Mouse (Mus musculus) kidney, postnatal 0 days (tissue): ENCODE results near the gene Soga3. TPM values are rescaled to one million over a fixed set of nuclear protein-coding genes. Genes with fewer than 3 reads are reported as not detected.

Experiments
- ATAC-seq: fragments of 200-750 bp; cut with Nextera tagmentation; replicated peaks from 2 replicates; pipeline ENCODE4 v1.8.0; 2017; ENCODE audit warnings: low read depth, moderate number of reproducible peaks, moderate TSS enrichment, moderate library complexity; ENCODE audit not compliant: low FRiP score
- DNase-seq: peaks from one replicate; pipeline ENCODE4 v3.0.0-alpha.2; 2016; ENCODE audit warnings: low spot score
- H3K27ac ChIP-seq: fragments of 300-500 bp; sonication (generic); 2 replicates; pipeline ENCODE4 v1.5.1; 2014; ENCODE audit warnings: mild to moderate bottlenecking
- H3K27me3 ChIP-seq: fragments of 300-500 bp; sonication (generic); 2 replicates; pipeline ENCODE4 v1.6.1; 2014; ENCODE audit warnings: low read length, mixed read lengths; ENCODE audit not compliant: insufficient read depth
- H3K36me3 ChIP-seq: fragments of 300-500 bp; sonication (generic); 2 replicates; pipeline ENCODE4 v1.6.1; 2014; ENCODE audit warnings: low read length, mixed read lengths; ENCODE audit not compliant: insufficient read depth
- H3K4me1 ChIP-seq: fragments of 300-500 bp; sonication (generic); replicated peaks from 2 replicates; pipeline ENCODE4 v1.6.1; 2014; ENCODE audit warnings: antibody characterized with exemption, low read length, mixed read lengths; ENCODE audit not compliant: insufficient read depth
- H3K4me2 ChIP-seq: fragments of 300-500 bp; sonication (generic); 2 replicates; pipeline ENCODE4 v1.6.1; 2014; ENCODE audit warnings: mild to moderate bottlenecking, low read length, moderate library complexity, mixed read lengths
- H3K4me3 ChIP-seq: fragments of 300-500 bp; sonication (generic); replicated peaks from 2 replicates; pipeline ENCODE4 v1.5.1; 2014; ENCODE audit warnings: low read depth, low read length
- H3K9ac ChIP-seq: fragments of 300-500 bp; sonication (generic); 2 replicates; pipeline ENCODE4 v1.6.1; 2014; ENCODE audit warnings: low read depth, low read length
- H3K9me3 ChIP-seq: fragments of 300-500 bp; sonication (generic); replicated peaks from 2 replicates; pipeline ENCODE4 v1.6.1; 2016; ENCODE audit warnings: low read length, inconsistent platforms, mixed read lengths
- CTCF ChIP-seq: IDR thresholded peaks from 2 replicates; pipeline ENCODE4 v1.5.1; 2016; ENCODE audit warnings: antibody characterized with exemption, low read depth, mild to moderate bottlenecking, moderate library complexity
- WGBS: fragments of 180-500 bp; shearing (Covaris S2); extraction: QIAGEN DNeasy Blood & Tissue Kit; methylation state at CpG from one replicate; pipeline ENCODE4 v1.1.7; 2014; 5-methylcytosine and 5-hydroxymethylcytosine counted together
- polyA plus RNA-seq: library from polyadenylated mRNA; unstranded; fragments of >200 nt; fragmentation: Nextera tagmentation; extraction: Ambion mirVana; gene quantifications from 2 replicates; pipeline ENCODE4 v1.2.1, GENCODE M21; 2015

Gene Soga3
- polyA plus RNA-seq = 0.14 and 0.37 TPM in 2 replicates

DNA sequence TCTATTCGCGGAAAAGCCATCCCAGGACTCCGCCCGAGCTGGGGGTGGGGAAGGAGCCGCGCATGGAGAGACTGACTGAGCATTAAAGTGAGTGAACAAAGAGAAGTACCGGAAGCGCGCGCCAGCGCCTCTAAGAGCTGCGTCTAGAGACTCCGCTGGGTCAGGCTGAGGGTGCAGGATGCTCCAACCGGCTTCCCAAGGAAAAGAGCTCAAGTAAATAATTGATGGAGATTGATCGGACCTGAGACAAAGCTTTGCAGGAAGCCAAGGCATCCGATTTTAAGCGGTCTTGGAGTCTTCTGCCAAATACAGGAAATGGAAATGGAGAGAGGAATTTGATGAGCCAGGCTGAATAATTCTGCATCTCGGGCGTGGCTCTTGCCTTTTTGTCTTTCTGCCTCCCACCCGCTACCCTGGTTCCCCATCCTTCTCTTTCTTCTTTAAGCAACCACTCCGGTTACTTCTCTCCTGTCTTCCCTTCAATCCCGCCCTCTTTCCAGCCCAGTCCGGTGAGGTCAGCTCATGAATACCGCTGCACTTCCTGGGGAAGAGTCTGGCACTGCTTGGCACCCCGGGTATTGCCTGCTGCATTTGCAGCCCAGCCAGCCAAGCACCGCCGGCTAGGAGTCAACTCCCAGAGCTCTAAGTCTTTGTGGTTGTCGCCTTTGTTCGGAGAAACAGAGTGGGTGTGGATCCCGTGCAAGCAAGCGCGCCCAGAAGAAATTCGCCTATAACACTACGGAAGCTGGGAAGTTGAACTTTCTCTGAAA is at the start of gene Soga3:
Gene Soga3 (plus strand): TSS at position 274 of the 770 bp plus-strand sequence.
- WGBS = under 1% methylated on average over 34 of the region's 34 CpGs
- peaks cover 11% of the 10 kb centered on the region for H3K4me1 ChIP-seq
- H3K27ac ChIP-seq = no peak within 1 kb of the TSS
- ATAC-seq (no peak), DNase-seq (no peak)
- no peak within 1 kb of the TSS for H3K4me3 ChIP-seq
- H3K36me3 ChIP-seq = no peaks in the 10 kb centered on the region
- H3K9ac ChIP-seq = no peak within 1 kb of the TSS
- TF ChIP-seq CTCF = no peak
- no peaks in the 10 kb centered on the region for H3K9me3 ChIP-seq
- peaks cover 43% of the 10 kb centered on the region for H3K27me3 ChIP-seq
- H3K4me2 ChIP-seq = peak within 1 kb of the TSS; percentile 4; the same call in 1 of the 2 replicates

GRCm38 (mm10) chr10:29106962-29107361 is 36.7 kb upstream of the Soga3 start:
- no peaks in the 10 kb centered on the region for H3K4me1 ChIP-seq
- DNase-seq = peak; percentile 80
- H3K4me2 ChIP-seq = no peak overlapping the region
- ATAC-seq = no peak
- no peaks in the 10 kb centered on the region for H3K36me3 ChIP-seq
- no peak overlapping the region for H3K9ac ChIP-seq
- H3K4me3 ChIP-seq = no peak overlapping the region
- H3K27me3 ChIP-seq = no peaks in the 10 kb centered on the region
- H3K9me3 ChIP-seq = no peaks in the 10 kb centered on the region
- H3K27ac ChIP-seq = no peak overlapping the region
- WGBS = 9% methylated on average over 4 of the region's 4 CpGs
- TF ChIP-seq CTCF = peak; percentile 77

DNA sequence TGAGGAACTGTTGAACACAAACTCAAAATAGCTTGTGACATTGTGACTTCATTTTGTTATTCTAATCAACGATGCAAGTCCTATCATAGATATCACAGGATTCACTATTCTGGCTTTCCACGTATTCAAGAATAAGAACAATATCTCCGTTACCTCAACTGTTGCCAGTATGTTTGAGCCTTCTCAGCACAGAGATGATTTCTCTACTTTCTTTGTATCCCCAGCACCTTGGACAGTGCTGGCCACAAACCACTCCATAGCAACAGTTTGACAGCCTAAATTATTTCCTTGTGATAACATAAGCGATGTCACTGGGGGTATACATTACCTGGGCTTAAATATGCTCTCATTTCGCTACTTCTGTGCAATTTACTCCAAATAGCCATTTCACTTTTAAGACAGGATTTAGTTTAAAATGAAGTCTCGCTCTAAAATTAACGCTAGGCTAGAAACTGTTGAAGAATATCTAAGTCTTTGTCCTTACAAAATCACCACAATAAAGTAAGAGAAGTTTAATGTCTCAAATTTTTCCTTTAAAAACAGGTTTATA is 1.0 kb upstream of the Soga3 start:
- ATAC-seq (no peak), DNase-seq (peak; percentile 11)
- TF ChIP-seq CTCF = no peak

GRCm38 (mm10) chr10:29144612-29145405 is 1.2 kb downstream of the Soga3 start:
- Histone ChIP-seq H3K27me3 (peaks cover 46% of the 10 kb centered on the region), H3K4me2 (no peak overlapping the region), H3K9me3 (no peaks in the 10 kb centered on the region), H3K36me3 (no peaks in the 10 kb centered on the region), H3K4me1 (peaks cover 11% of the 10 kb centered on the region), H3K4me3 (no peak overlapping the region), H3K9ac (no peak overlapping the region), H3K27ac (no peak overlapping the region)
- DNase-seq (no peak), ATAC-seq (no peak)
- WGBS = 25% methylated on average over 10 of the region's 12 CpGs
- TF ChIP-seq CTCF = no peak

More for the DNA sequence above, 1.0 kb upstream of the Soga3 start:
- 34% methylated on average over 7 of the region's 7 CpGs for WGBS
- Histone ChIP-seq H3K27ac (no peak overlapping the region), H3K4me3 (no peak overlapping the region), H3K27me3 (peaks cover 31% of the 10 kb centered on the region), H3K9ac (no peak overlapping the region), H3K9me3 (no peaks in the 10 kb centered on the region), H3K4me2 (no peak overlapping the region), H3K36me3 (no peaks in the 10 kb centered on the region), H3K4me1 (peaks cover 11% of the 10 kb centered on the region)

- Histone ChIP-seq H3K36me3 (no peaks in the 10 kb centered on the region), H3K4me1 (peaks cover 11% of the 10 kb centered on the region), H3K27ac (no peak overlapping the region), H3K9me3 (no peaks in the 10 kb centered on the region), H3K9ac (no peak overlapping the region), H3K4me2 (peak overlapping the region; percentile 90), H3K4me3 (peak overlapping the region; percentile 42), H3K27me3 (peaks cover 46% of the 10 kb centered on the region)
- ATAC-seq = peak; percentile 44
- DNase-seq = no peak
- no peak for TF ChIP-seq CTCF
- 1% methylated on average over 22 of the region's 22 CpGs for WGBS
Measured at GRCm38 (mm10) chr10:29146198-29146857, 2.7 kb downstream of the Soga3 start.
